ENCODE assay signal across 15 mouse cellular contexts in genomic region chr10:19309681-19310395, GRCm38 (mm10). TPM values are rescaled to one million over a fixed set of nuclear protein-coding genes. Genes with fewer than 3 reads are reported as not detected.
A peak's percentile ranks its signal among the peaks of the same experiment; 100 is the strongest.
DNase-seq lines count a peak whose midpoint lies in the region; ATAC-seq lines count a peak whose summit lies in the region.
"Had no signal": no experiment of that assay in that cellular context is flagged by ENCODE, and none has a peak within 500 bp of the region (broad histone marks: within the 10 kb centered on the region; RNA-seq: fewer than 3 reads in every experiment).

No protein-coding gene starts in this region.

- H3K4me3 ChIP-seq in forebrain, embryonic 11.5 days (ENCODE audit: low read depth, low read length), result no peak overlapping the region
- H3K4me3 ChIP-seq in hindbrain, embryonic 16.5 days (ENCODE audit: low read length), result no peak overlapping the region
- no peak overlapping the region for H3K4me3 ChIP-seq in neural tube, embryonic 12.5 days
- no peak overlapping the region for H3K4me3 ChIP-seq in heart, embryonic 12.5 days
- H3K4me3 ChIP-seq: embryonic facial prominence, embryonic 12.5 days; liver, embryonic 15.5 days; megakaryocyte, embryonic 14.5 days had no signal

- H3K9ac ChIP-seq in forebrain, embryonic 11.5 days (ENCODE audit: low read length), result no peak overlapping the region
- H3K9ac ChIP-seq in hindbrain, embryonic 16.5 days (ENCODE audit: low read depth, low read length), result no peak overlapping the region; the same call in 1 of the 2 replicates
- no peak overlapping the region for H3K9ac ChIP-seq in neural tube, embryonic 12.5 days
- H3K9ac ChIP-seq in heart, embryonic 12.5 days, result no peak overlapping the region
- H3K9ac ChIP-seq: embryonic facial prominence, embryonic 12.5 days; liver, embryonic 15.5 days had no signal

- WGBS in forebrain, embryonic 11.5 days, result 8% methylated on average over 5 of the region's 5 CpGs
- 10% methylated on average over 5 of the region's 5 CpGs for WGBS in hindbrain, embryonic 16.5 days
- 22% methylated on average over 5 of the region's 5 CpGs for WGBS in neural tube, embryonic 12.5 days
- WGBS in heart, embryonic 12.5 days, result 37% methylated on average over 5 of the region's 5 CpGs

- ATAC-seq in forebrain, embryonic 11.5 days (replicated peaks; ENCODE audit: low FRiP score), result peak; percentile 99
- peak; percentile 93 for ATAC-seq in hindbrain, embryonic 16.5 days
- ATAC-seq in neural tube, embryonic 12.5 days (ENCODE audit: low FRiP score, low read depth), result peak; percentile 96
- no peak for ATAC-seq in heart, embryonic 12.5 days (ENCODE audit: insufficient number of reproducible peaks, low FRiP score)
- ATAC-seq: inflammation-experienced regulatory T-cells, adult 6 months had no signal

- H3K36me3 ChIP-seq in forebrain, embryonic 11.5 days (ENCODE audit: control insufficient read depth, insufficient read depth, low read length), result no peaks in the 10 kb centered on the region
- H3K36me3 ChIP-seq in hindbrain, embryonic 16.5 days (ENCODE audit: control insufficient read depth, insufficient read depth, low read length), result no peaks in the 10 kb centered on the region
- no peaks in the 10 kb centered on the region for H3K36me3 ChIP-seq in neural tube, embryonic 12.5 days
- no peaks in the 10 kb centered on the region for H3K36me3 ChIP-seq in heart, embryonic 12.5 days
- H3K36me3 ChIP-seq: embryonic facial prominence, embryonic 12.5 days; liver, embryonic 15.5 days had no signal

- peak; percentile 68 for DNase-seq in embryo, embryonic 10.5 days (ENCODE audit: low spot score)
- peak; percentile 80 for DNase-seq in forebrain, embryonic 11.5 days (ENCODE audit: low spot score)
- no peak for DNase-seq in spleen, adult 12 weeks (ENCODE audit: low spot score)
- no peak for DNase-seq in Muller cell, postnatal 12 days (ENCODE audit: inconsistent ontology term)
- DNase-seq: kidney, postnatal 4 days; right cerebral cortex, adult 18-20 months had no signal

- peaks cover 4% of the 10 kb centered on the region for H3K4me1 ChIP-seq in forebrain, embryonic 11.5 days (replicated peaks; ENCODE audit: control insufficient read depth, insufficient read depth, low read length)
- peaks cover 7% of the 10 kb centered on the region for H3K4me1 ChIP-seq in hindbrain, embryonic 16.5 days (ENCODE audit: control insufficient read depth, insufficient read depth, low read depth, low read length)
- H3K4me1 ChIP-seq in neural tube, embryonic 12.5 days, result peaks cover 11% of the 10 kb centered on the region
- H3K4me1 ChIP-seq in heart, embryonic 12.5 days (replicated peaks), result no peaks in the 10 kb centered on the region
- H3K4me1 ChIP-seq: embryonic facial prominence, embryonic 12.5 days; liver, embryonic 15.5 days had no signal

- no peaks in the 10 kb centered on the region for H3K9me3 ChIP-seq in forebrain, embryonic 11.5 days (ENCODE audit: control insufficient read depth, low read length)
- H3K9me3 ChIP-seq in hindbrain, embryonic 16.5 days (ENCODE audit: control insufficient read depth, low read length), result no peaks in the 10 kb centered on the region
- no peaks in the 10 kb centered on the region for H3K9me3 ChIP-seq in neural tube, embryonic 12.5 days
- no peaks in the 10 kb centered on the region for H3K9me3 ChIP-seq in heart, embryonic 12.5 days (replicated peaks)
- H3K9me3 ChIP-seq: embryonic facial prominence, embryonic 12.5 days; liver, embryonic 15.5 days had no signal

- peak overlapping the region; percentile 50; the same call in 1 of the 2 replicates for H3K27ac ChIP-seq in forebrain, embryonic 11.5 days (ENCODE audit: low read depth, low read length)
- no peak overlapping the region for H3K27ac ChIP-seq in hindbrain, embryonic 16.5 days (ENCODE audit: low read depth, low read length)
- H3K27ac ChIP-seq in neural tube, embryonic 12.5 days, result no peak overlapping the region
- no peak overlapping the region for H3K27ac ChIP-seq in heart, embryonic 12.5 days (ENCODE audit: poor library complexity, severe bottlenecking)
- H3K27ac ChIP-seq: embryonic facial prominence, embryonic 12.5 days; liver, embryonic 15.5 days had no signal

- H3K4me2 ChIP-seq in forebrain, embryonic 11.5 days (ENCODE audit: low read depth, low read length, severe bottlenecking), result peak overlapping the region; percentile 31; the same call in 1 of the 2 replicates
- peak overlapping the region; percentile 29; the same call in 1 of the 2 replicates for H3K4me2 ChIP-seq in hindbrain, embryonic 16.5 days (ENCODE audit: low read length)
- no peak overlapping the region for H3K4me2 ChIP-seq in neural tube, embryonic 12.5 days (replicated peaks)
- H3K4me2 ChIP-seq in heart, embryonic 12.5 days, result no peak overlapping the region
- H3K4me2 ChIP-seq: embryonic facial prominence, embryonic 12.5 days; heart, embryonic 11.5 days; liver, embryonic 15.5 days had no signal

- H3K27me3 ChIP-seq in forebrain, embryonic 11.5 days (ENCODE audit: control insufficient read depth, insufficient read depth, low read length), result no peaks in the 10 kb centered on the region
- H3K27me3 ChIP-seq in hindbrain, embryonic 16.5 days (replicated peaks; ENCODE audit: control insufficient read depth, insufficient read depth, low read length), result peaks cover under 1% of the 10 kb centered on the region; the same call in 1 of the 2 replicates
- peaks cover 47% of the 10 kb centered on the region for H3K27me3 ChIP-seq in neural tube, embryonic 12.5 days (replicated peaks)
- H3K27me3 ChIP-seq in heart, embryonic 12.5 days (replicated peaks), result no peaks in the 10 kb centered on the region
- H3K27me3 ChIP-seq: embryonic facial prominence, embryonic 12.5 days; liver, embryonic 15.5 days had no signal

RNA-seq across cellular contexts. Expression of gene Olig3, which starts 46.5 kb away (rescaled TPM):
- 23.8 and 26.8 TPM in 2 replicates for polyA plus RNA-seq in forebrain, embryonic 11.5 days (2014; fragmentation: Nextera tagmentation; extraction: Ambion mirVana)
- 5.0 and 6.7 TPM in 2 replicates for polyA plus RNA-seq in hindbrain, embryonic 16.5 days (2015; fragmentation: Nextera tagmentation; extraction: Ambion mirVana)
- polyA plus RNA-seq in neural tube, embryonic 12.5 days (2016; fragmentation: Nextera tagmentation; extraction: Ambion mirVana), result 35.7 and 44.0 TPM in 2 replicates
- 0.08 TPM in 1 of 2 replicates, not detected in the other for polyA plus RNA-seq in heart, embryonic 12.5 days (2016; fragmentation: Nextera tagmentation; extraction: Ambion mirVana)
- polyA plus RNA-seq: inflammation-experienced regulatory T-cells, adult 6 months; liver, embryonic 15.5 days; stomach, embryonic 14.5 days had no signal

Comparison
In these comparisons a context has a peak if more than half of its experiments do, and no peak if none do; other contexts are left out.
1. DNase-seq: peak in embryo, embryonic 10.5 days (single experiment) and forebrain, embryonic 11.5 days (single experiment); none in spleen, adult 12 weeks (single experiment) and Muller cell, postnatal 12 days (single experiment).
2. H3K4me2 ChIP-seq: peak in forebrain, embryonic 11.5 days (single experiment) and hindbrain, embryonic 16.5 days (single experiment); none in neural tube, embryonic 12.5 days (single experiment) and heart, embryonic 12.5 days (single experiment).